Mouse (Mus musculus) heart, embryonic 14.5 days (tissue): ENCODE results near the gene Mapkapk3. TPM values are rescaled to one million over a fixed set of nuclear protein-coding genes. Genes with fewer than 3 reads are reported as not detected.

Source experiments
- ATAC-seq: fragments of 200-750 bp; cut with Nextera tagmentation; 2 replicates; pipeline ENCODE4 v1.8.0; 2017; ENCODE audit warnings: low read depth, moderate TSS enrichment; ENCODE audit not compliant: insufficient number of reproducible peaks, insufficient read depth, low FRiP score
- H3K27ac ChIP-seq, 2 experiments: fragments of 200-500 bp in 1 of 2; fragments of 300-500 bp in 1 of 2; sonication (generic) in 1 of 2; replicated peaks in 1 of 2; 2 replicates each; pipeline ENCODE4 v1.5.1; 2012 to 2014; ENCODE audit warnings: low read depth in 2 of 2, low read length in 2 of 2, control low read depth in 1 of 2, mild to moderate bottlenecking in 1 of 2, mixed read lengths in 1 of 2; ENCODE audit not compliant: control insufficient read depth in 1 of 2, insufficient read depth in 1 of 2
- H3K27me3 ChIP-seq: fragments of 300-500 bp; sonication (generic); 2 replicates; pipeline ENCODE4 v1.6.1; 2014; ENCODE audit warnings: mild to moderate bottlenecking, low read length, control low read depth; ENCODE audit not compliant: control insufficient read depth, insufficient read depth
- H3K36me3 ChIP-seq: fragments of 300-500 bp; sonication (generic); 2 replicates; pipeline ENCODE4 v1.6.1; 2014; ENCODE audit warnings: mild to moderate bottlenecking, control low read depth, low read length, mixed read lengths; ENCODE audit not compliant: control insufficient read depth, insufficient read depth
- H3K4me1 ChIP-seq, 2 experiments: fragments of 200-500 bp in 1 of 2; fragments of 300-500 bp in 1 of 2; sonication (generic) in 1 of 2; 2 replicates each; pipeline ENCODE4 v1.6.1; 2012 to 2014; ENCODE audit warnings: low read length in 2 of 2, control low read depth in 1 of 2, mixed read lengths in 1 of 2; ENCODE audit not compliant: control insufficient read depth in 2 of 2, insufficient read depth in 2 of 2
- H3K4me2 ChIP-seq: fragments of 300-500 bp; sonication (generic); 2 replicates; pipeline ENCODE4 v1.6.1; 2014; ENCODE audit warnings: mild to moderate bottlenecking, low read length
- H3K4me3 ChIP-seq, 2 experiments: fragments of 200-500 bp in 1 of 2; fragments of 300-500 bp in 1 of 2; sonication (generic) in 1 of 2; 2 replicates each; pipeline ENCODE4 v1.5.1; 2012 to 2014; ENCODE audit warnings: low read length in 2 of 2, mild to moderate bottlenecking in 2 of 2, control low read depth in 1 of 2, low read depth in 1 of 2, moderate library complexity in 1 of 2; ENCODE audit not compliant: control insufficient read depth in 1 of 2, insufficient read depth in 1 of 2
- H3K9ac ChIP-seq: fragments of 300-500 bp; sonication (generic); 2 replicates; pipeline ENCODE4 v1.6.1; 2014; ENCODE audit warnings: mild to moderate bottlenecking, low read length
- H3K9me3 ChIP-seq: fragments of 300-500 bp; sonication (generic); 2 replicates; pipeline ENCODE4 v1.6.1; 2016; ENCODE audit warnings: low read length, control low read depth; ENCODE audit not compliant: control insufficient read depth
- WGBS: fragments of 180-500 bp; shearing (Covaris S2); extraction: QIAGEN DNeasy Blood & Tissue Kit; methylation state at CpG from one replicate; pipeline ENCODE4 v1.1.7; 2014; 5-methylcytosine and 5-hydroxymethylcytosine counted together
- microRNA-seq: library from miRNA; unstranded; fragments of <30 nt; microRNA quantifications from one replicate; pipeline ENCODE4, GENCODE M21; 2016
- polyA plus RNA-seq: library from polyadenylated mRNA; unstranded; fragments of >200 nt; fragmentation: Nextera tagmentation; extraction: Ambion mirVana; gene quantifications from 2 replicates; pipeline ENCODE4 v1.2.1, GENCODE M21; 2014

Gene Mapkapk3
- polyA plus RNA-seq, 1 experiment from 2014 or later = 6.5 TPM

DNA sequence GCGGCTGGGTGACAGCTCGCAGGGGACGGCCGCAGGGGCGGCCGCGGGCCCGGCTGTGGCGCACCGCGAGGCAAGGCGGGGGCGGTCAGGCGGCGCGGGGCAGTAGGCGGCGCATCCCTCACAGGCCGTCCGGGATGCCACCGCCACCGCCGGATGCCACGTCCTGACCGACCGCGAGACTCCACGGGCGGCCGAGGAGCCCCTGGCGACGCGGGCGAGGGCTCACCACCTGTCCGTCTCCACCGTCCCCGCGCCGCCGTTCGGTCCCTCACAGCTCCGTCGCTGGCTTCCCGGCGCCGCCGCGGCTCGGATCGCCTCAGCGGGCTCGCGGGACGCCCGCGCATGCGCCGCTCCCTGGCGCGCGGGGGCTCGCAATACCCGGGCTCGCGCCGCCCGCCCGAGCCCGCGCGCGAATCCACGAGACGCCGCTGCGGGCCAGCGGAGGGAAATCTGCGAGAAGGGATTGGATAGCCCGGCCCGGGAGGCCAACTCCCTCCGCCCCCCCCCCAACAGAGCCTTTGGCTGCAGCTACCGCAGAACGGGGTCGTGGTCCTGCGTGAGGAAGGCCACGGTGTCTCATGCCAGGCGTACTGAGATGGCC lies 58.0 kb downstream of the Mapkapk3 start, which contains the start of gene Dock3:
Gene Dock3, minus strand, starts transcription at position 371 of the 601 bp plus-strand sequence.
- no peak within 1 kb of the TSS for H3K27ac ChIP-seq
- WGBS = under 1% methylated on average over 78 of the region's 87 CpGs
- H3K4me1 ChIP-seq = peaks cover 2 to 5% of the 10 kb centered on the region in 2 experiments; a peak in 2 of 4 replicates
- H3K36me3 ChIP-seq = no peaks in the 10 kb centered on the region
- H3K27me3 ChIP-seq = peaks cover 91% of the 10 kb centered on the region
- H3K4me2 ChIP-seq = peak within 1 kb of the TSS; percentile 98
- H3K9ac ChIP-seq = peak within 1 kb of the TSS; percentile 61
- peak; percentile 69; the same call in 1 of the 2 replicates for ATAC-seq
- H3K9me3 ChIP-seq = no peaks in the 10 kb centered on the region
- peak within 1 kb of the TSS; percentile 57 to 66 for H3K4me3 ChIP-seq

DNA sequence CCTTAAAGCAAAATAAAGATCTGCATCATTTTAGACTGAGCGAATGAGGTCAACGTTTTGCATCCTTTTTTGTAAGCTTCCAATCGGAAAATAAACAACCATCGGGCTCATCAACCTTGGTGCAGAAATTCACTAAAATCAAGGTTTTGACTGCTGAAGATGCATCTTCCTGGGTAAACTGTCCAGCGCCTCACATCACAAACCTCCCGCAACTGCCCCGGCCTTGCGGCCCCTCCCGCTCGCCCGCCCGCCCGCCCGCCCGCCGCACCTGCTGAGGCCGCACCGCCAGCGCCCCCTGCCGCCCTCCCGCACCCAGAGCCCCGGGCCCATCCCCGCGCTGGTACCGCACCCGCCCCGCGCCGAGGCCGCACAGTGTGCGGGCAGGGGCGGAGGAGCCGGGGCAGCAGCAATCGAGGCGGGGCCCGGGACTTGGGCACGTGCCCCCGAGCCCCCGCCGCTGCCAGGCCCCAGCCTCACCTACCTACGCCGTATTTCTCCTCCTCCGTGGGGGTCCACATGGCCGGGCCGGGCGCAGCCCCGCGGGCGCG lies 58.6 kb downstream of the Mapkapk3 start:
- H3K4me3 ChIP-seq = peak overlapping the region; percentile 57 to 66
- WGBS = 4% methylated on average over 17 of the region's 50 CpGs
- peaks cover 2 to 5% of the 10 kb centered on the region in 2 experiments; a peak in 2 of 4 replicates for H3K4me1 ChIP-seq
- peak overlapping the region; percentile 98 for H3K4me2 ChIP-seq
- no peaks in the 10 kb centered on the region for H3K9me3 ChIP-seq
- H3K9ac ChIP-seq = peak overlapping the region; percentile 61
- ATAC-seq = peak; percentile 39; the same call in 1 of the 2 replicates
- H3K27ac ChIP-seq = no peak overlapping the region
- peaks cover 90% of the 10 kb centered on the region for H3K27me3 ChIP-seq
- H3K36me3 ChIP-seq = no peaks in the 10 kb centered on the region

- WGBS = 79% methylated on average over 1 of the region's 1 CpGs
- Histone ChIP-seq H3K36me3 (no peaks in the 10 kb centered on the region), H3K4me1 (no peaks in the 10 kb centered on the region), H3K27me3 (peaks cover 39% of the 10 kb centered on the region), H3K4me3 (no peak overlapping the region), H3K27ac (no peak overlapping the region), H3K4me2 (no peak overlapping the region), H3K9ac (no peak overlapping the region), H3K9me3 (no peaks in the 10 kb centered on the region)
- no peak for ATAC-seq
Measured at GRCm38 (mm10) chr9:107224597-107224996, 65.1 kb downstream of the Mapkapk3 start.

Small RNA genes within 50 kb of the gene (microRNA-seq; reads per million reads assigned to microRNA genes)
- not detected for gene Gm22238

Other genes with a start within 250 kb of the Mapkapk3 start
- 0.15 and 0.42 TPM in 2 replicates for gene Dock3, start 58.0 kb downstream of the Mapkapk3 start, polyA plus RNA-seq
- 14.7 and 14.9 TPM in 2 replicates for gene Cish, start 6.1 kb upstream of the Mapkapk3 start, polyA plus RNA-seq
- gene Hemk1, start 48.5 kb upstream of the Mapkapk3 start, polyA plus RNA-seq = 13.6 and 14.2 TPM in 2 replicates
- gene 6430571L13Rik, start 50.7 kb upstream of the Mapkapk3 start, polyA plus RNA-seq = 0.51 and 1.1 TPM in 2 replicates
- gene Cacna2d2, start 109.7 kb upstream of the Mapkapk3 start, polyA plus RNA-seq = 3.0 and 5.6 TPM in 2 replicates
- 38.6 and 39.7 TPM in 2 replicates for gene Tmem115, start 244.1 kb upstream of the Mapkapk3 start, polyA plus RNA-seq